Mouse (Mus musculus) G1E (cell line): ENCODE data around the gene Acsm5. TPM values are rescaled to one million over a fixed set of nuclear protein-coding genes. Genes with fewer than 3 reads are reported as not detected.
"Not testable (repeated sequence)": the region's sequence is repeated elsewhere in the genome, so short reads cannot be mapped to it uniquely, and the experiment has no call there.

Experiments used
- ATAC-seq: 2 replicates; pipeline ENCODE4 v1.8.0; 2016; ENCODE audit warnings: mild to moderate bottlenecking; ENCODE audit not compliant: insufficient number of reproducible peaks, poor library complexity, low FRiP score, severe bottlenecking; ENCODE audit errors: extremely low read depth
- DNase-seq: peaks from one replicate; pipeline ENCODE4 v3.0.0; 2012; ENCODE audit warnings: low spot score
- H3K27me3 ChIP-seq: 2 replicates; pipeline ENCODE4 v1.6.1; 2012; ENCODE audit warnings: mild to moderate bottlenecking, low read length, inconsistent platforms; ENCODE audit not compliant: insufficient read depth
- H3K36me3 ChIP-seq: replicated peaks from 2 replicates; pipeline ENCODE3; 2012; ENCODE audit warnings: mild to moderate bottlenecking, inconsistent platforms
- H3K4me1 ChIP-seq: 2 replicates; pipeline ENCODE4 v1.6.1; 2012; ENCODE audit warnings: low read depth, low read length, inconsistent platforms, mixed read lengths; ENCODE audit not compliant: insufficient read depth
- H3K4me3 ChIP-seq: 2 replicates; pipeline ENCODE4 v1.5.1; 2012; ENCODE audit warnings: low read depth, mild to moderate bottlenecking, inconsistent platforms, low read length, moderate library complexity, mixed read lengths
- H3K9me3 ChIP-seq: replicated peaks from 2 replicates; pipeline ENCODE4 v1.6.1; 2012; ENCODE audit warnings: inconsistent platforms
- CTCF ChIP-seq: IDR thresholded peaks from 2 replicates; pipeline ENCODE4 v1.5.1; 2012; ENCODE audit warnings: low read depth, low read length, inconsistent platforms, mixed read lengths
- GATA1 ChIP-seq: IDR thresholded peaks from 2 replicates; pipeline ENCODE4 v1.6.1; 2012; ENCODE audit warnings: borderline replicate concordance, low read length, inconsistent platforms, mixed read lengths
- GATA2 ChIP-seq: IDR thresholded peaks from 2 replicates; pipeline ENCODE4 v1.6.1; 2012; ENCODE audit warnings: low read depth, low read length, inconsistent platforms, borderline replicate concordance
- POLR2AphosphoS5 ChIP-seq: IDR thresholded peaks from 2 replicates; pipeline ENCODE4 v1.6.1; 2012; ENCODE audit warnings: low read depth, low read length, inconsistent platforms; ENCODE audit not compliant: insufficient replicate concordance
- TAL1 ChIP-seq: conservative IDR thresholded peaks from 2 replicates; pipeline ENCODE4 v1.6.1; 2012; ENCODE audit warnings: low read depth, low read length, inconsistent platforms, mixed read lengths
- polyA plus RNA-seq: library from polyadenylated mRNA; stranded (reverse); fragments of >175 nt; gene quantifications from 2 replicates; pipeline ENCODE4 v1.2.3, GENCODE M21; 2012
- total RNA-seq, 2 experiments: library from RNA; stranded (forward) in 1 of 2; stranded (reverse) in 1 of 2; fragments of 200-1000 nt in 1 of 2; fragments of >200 nt in 1 of 2; fragmentation: Nextera tagmentation in 1 of 2; gene quantifications; 2 replicates each; pipeline ENCODE4 v1.2.3; 2014 to 2017

Acsm5 gene
- total and polyA plus RNA-seq, 3 experiments, result 0.11 TPM; not detected in 2

GRCm38 (mm10) chr7:119560452-119560835, 41.2 kb downstream of the Acsm5 start:
- DNase-seq (no peak), ATAC-seq (no peak)
- Histone ChIP-seq H3K9me3 (no peaks in the 10 kb centered on the region), H3K36me3 (no peaks in the 10 kb centered on the region), H3K4me1 (no peaks in the 10 kb centered on the region), H3K27me3 (no peaks in the 10 kb centered on the region), H3K4me3 (no peak overlapping the region)
- TF ChIP-seq GATA1 (no peak), CTCF (no peak), TAL1 (no peak), POLR2AphosphoS5 (no peak), GATA2 (no peak)

GRCm38 (mm10) chr7:119561441-119561840, 42.2 kb downstream of the Acsm5 start:
- no peak for TF ChIP-seq GATA1
- TF ChIP-seq GATA2, result no peak
- TF ChIP-seq CTCF, result no peak
- ATAC-seq (no peak), DNase-seq (no peak)
- no peaks in the 10 kb centered on the region for H3K9me3 ChIP-seq
- H3K4me3 ChIP-seq, result no peak overlapping the region
- no peaks in the 10 kb centered on the region for H3K36me3 ChIP-seq
- no peaks in the 10 kb centered on the region for H3K4me1 ChIP-seq
- H3K27me3 ChIP-seq, result no peaks in the 10 kb centered on the region

GRCm38 (mm10) chr7:119562476-119562875, 43.2 kb downstream of the Acsm5 start:
- not testable (repeated sequence) for H3K27me3 ChIP-seq, H3K4me1 ChIP-seq, ATAC-seq, H3K9me3 ChIP-seq, DNase-seq, H3K36me3 ChIP-seq, H3K4me3 ChIP-seq

- no peaks in the 10 kb centered on the region for H3K4me1 ChIP-seq
- ATAC-seq, result no peak
- H3K9me3 ChIP-seq, result no peaks in the 10 kb centered on the region
- H3K36me3 ChIP-seq, result no peaks in the 10 kb centered on the region
- TF ChIP-seq GATA2 (no peak), CTCF (no peak), GATA1 (no peak), POLR2AphosphoS5 (no peak), TAL1 (no peak)
- no peaks in the 10 kb centered on the region for H3K27me3 ChIP-seq
- no peak overlapping the region for H3K4me3 ChIP-seq
- no peak for DNase-seq
Measured at GRCm38 (mm10) chr7:119594530-119595107, 75.4 kb downstream of the Acsm5 start.

Other genes with a start within 250 kb of the Acsm5 start
- not detected in 2 replicates for gene Gp2, start 60.2 kb upstream of the Acsm5 start, total RNA-seq (2014; fragmentation: Nextera tagmentation)
- gene Gp2, start 60.2 kb upstream of the Acsm5 start, total RNA-seq (2017), result not detected in 2 replicates
- gene Gp2, start 60.2 kb upstream of the Acsm5 start, polyA plus RNA-seq, result not detected in 2 replicates
- not detected in 2 replicates for gene Umod, start 40.2 kb upstream of the Acsm5 start, total RNA-seq (2014; fragmentation: Nextera tagmentation)
- 0.16 TPM in 1 of 2 replicates, not detected in the other for gene Umod, start 40.2 kb upstream of the Acsm5 start, total RNA-seq (2017)
- not detected in 2 replicates for gene Umod, start 40.2 kb upstream of the Acsm5 start, polyA plus RNA-seq
- gene Pdilt, start 4.0 kb downstream of the Acsm5 start, total RNA-seq (2014; fragmentation: Nextera tagmentation), result not detected in 2 replicates
- not detected in 2 replicates for gene Pdilt, start 4.0 kb downstream of the Acsm5 start, total RNA-seq (2017)
- not detected in 2 replicates for gene Pdilt, start 4.0 kb downstream of the Acsm5 start, polyA plus RNA-seq
- not detected in 2 replicates for gene Acsm2, start 34.9 kb downstream of the Acsm5 start, total RNA-seq (2014; fragmentation: Nextera tagmentation)
- gene Acsm2, start 34.9 kb downstream of the Acsm5 start, total RNA-seq (2017), result 0.05 and 0.12 TPM in 2 replicates
- not detected in 2 replicates for gene Acsm2, start 34.9 kb downstream of the Acsm5 start, polyA plus RNA-seq
- not detected in 2 replicates for gene Acsm1, start 87.6 kb downstream of the Acsm5 start, total RNA-seq (2014; fragmentation: Nextera tagmentation)
- gene Acsm1, start 87.6 kb downstream of the Acsm5 start, total RNA-seq (2017), result not detected in 2 replicates
- not detected in 2 replicates for gene Acsm1, start 87.6 kb downstream of the Acsm5 start, polyA plus RNA-seq
- gene Acsm4, start 170.6 kb downstream of the Acsm5 start, total RNA-seq (2014; fragmentation: Nextera tagmentation), result not detected in 2 replicates
- gene Acsm4, start 170.6 kb downstream of the Acsm5 start, total RNA-seq (2017), result not detected in 2 replicates
- gene Acsm4, start 170.6 kb downstream of the Acsm5 start, polyA plus RNA-seq, result not detected in 2 replicates
- gene Thumpd1, start 201.3 kb downstream of the Acsm5 start, total RNA-seq (2014; fragmentation: Nextera tagmentation), result 41.4 and 53.9 TPM in 2 replicates
- gene Thumpd1, start 201.3 kb downstream of the Acsm5 start, total RNA-seq (2017), result 102 and 115 TPM in 2 replicates
- 64.8 and 72.8 TPM in 2 replicates for gene Thumpd1, start 201.3 kb downstream of the Acsm5 start, polyA plus RNA-seq
- gene Acsm3, start 241.5 kb downstream of the Acsm5 start, total RNA-seq (2014; fragmentation: Nextera tagmentation), result not detected in 2 replicates
- 0.23 and 0.49 TPM in 2 replicates for gene Acsm3, start 241.5 kb downstream of the Acsm5 start, total RNA-seq (2017)
- gene Acsm3, start 241.5 kb downstream of the Acsm5 start, polyA plus RNA-seq, result not detected in 2 replicates